Mouse (Mus musculus) forebrain, embryonic 13.5 days (tissue): ENCODE measurements around the gene Vmn1r126. TPM values are rescaled to one million over a fixed set of nuclear protein-coding genes. Genes with fewer than 3 reads are reported as not detected.
"Not testable (repeated sequence)": the region's sequence is repeated elsewhere in the genome, so short reads cannot be mapped to it uniquely, and the experiment has no call there.

Source experiments
- ATAC-seq: fragments of 200-750 bp; cut with Nextera tagmentation; 2 replicates; pipeline ENCODE4 v1.8.0; 2017
- H3K27ac ChIP-seq: fragments of 300-500 bp; sonication (generic); 2 replicates; pipeline ENCODE4 v1.5.1; 2015; ENCODE audit warnings: inconsistent platforms, mild to moderate bottlenecking, moderate library complexity
- H3K27me3 ChIP-seq: fragments of 300-500 bp; sonication (generic); 2 replicates; pipeline ENCODE4 v1.6.1; 2015; ENCODE audit warnings: mild to moderate bottlenecking, inconsistent platforms
- H3K36me3 ChIP-seq: fragments of 300-500 bp; sonication (generic); 2 replicates; pipeline ENCODE4 v1.6.1; 2015; ENCODE audit warnings: mild to moderate bottlenecking, inconsistent platforms; ENCODE audit not compliant: poor library complexity, severe bottlenecking
- H3K4me1 ChIP-seq: fragments of 300-500 bp; sonication (generic); 2 replicates; pipeline ENCODE4 v1.6.1; 2015; ENCODE audit warnings: inconsistent platforms
- H3K4me2 ChIP-seq: fragments of 300-500 bp; sonication (generic); 2 replicates; pipeline ENCODE4 v1.6.1; 2015; ENCODE audit warnings: inconsistent platforms, mild to moderate bottlenecking, moderate library complexity
- H3K4me3 ChIP-seq: fragments of 300-500 bp; sonication (generic); 2 replicates; pipeline ENCODE4 v1.5.1; 2015; ENCODE audit warnings: mild to moderate bottlenecking, inconsistent platforms
- H3K9ac ChIP-seq: fragments of 300-500 bp; sonication (generic); 2 replicates; pipeline ENCODE4 v1.6.1; 2015; ENCODE audit warnings: mild to moderate bottlenecking, inconsistent platforms
- H3K9me3 ChIP-seq: fragments of 300-500 bp; sonication (generic); replicated peaks from 2 replicates; pipeline ENCODE4 v1.6.1; 2016; ENCODE audit warnings: inconsistent platforms
- WGBS: fragments of 180-500 bp; shearing (Covaris S2); methylation state at CpG from one replicate; pipeline ENCODE4 v1.1.7; 2015; 5-methylcytosine and 5-hydroxymethylcytosine counted together
- polyA plus RNA-seq: library from polyadenylated mRNA; unstranded; fragments of >200 nt; fragmentation: Nextera tagmentation; extraction: Ambion mirVana; gene quantifications from 2 replicates; pipeline ENCODE4 v1.2.1, GENCODE M21; 2015

Vmn1r126 gene
- not detected in 2 replicates for polyA plus RNA-seq

DNA sequence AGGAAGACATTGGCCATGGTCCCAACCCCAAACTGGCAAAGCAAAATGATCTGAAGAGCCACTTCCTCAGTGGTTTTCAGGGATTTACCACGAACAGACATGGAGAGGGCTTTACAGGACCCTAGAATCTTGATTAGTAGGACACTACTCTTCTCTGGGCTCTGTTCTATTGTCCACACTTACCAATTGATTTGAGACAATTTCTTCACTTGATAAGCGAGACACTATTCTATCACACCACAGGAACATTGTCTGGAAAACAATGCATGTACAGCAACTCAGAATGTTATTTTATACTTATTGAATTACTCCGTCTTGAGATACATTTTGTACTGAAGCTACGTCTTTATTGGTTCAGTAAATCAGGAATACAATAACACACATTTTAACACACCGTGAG is at the start of gene Vmn1r126:
Vmn1r126 (minus strand) TSS at position 101 of the 400 bp plus-strand sequence.
- ATAC-seq, H3K9me3 ChIP-seq, H3K36me3 ChIP-seq, H3K27ac ChIP-seq, H3K9ac ChIP-seq, H3K4me2 ChIP-seq, H3K4me1 ChIP-seq, H3K4me3 ChIP-seq, H3K27me3 ChIP-seq: not testable (repeated sequence)
- WGBS: no CpG with 5 or more reads among the region's 5 CpGs

DNA sequence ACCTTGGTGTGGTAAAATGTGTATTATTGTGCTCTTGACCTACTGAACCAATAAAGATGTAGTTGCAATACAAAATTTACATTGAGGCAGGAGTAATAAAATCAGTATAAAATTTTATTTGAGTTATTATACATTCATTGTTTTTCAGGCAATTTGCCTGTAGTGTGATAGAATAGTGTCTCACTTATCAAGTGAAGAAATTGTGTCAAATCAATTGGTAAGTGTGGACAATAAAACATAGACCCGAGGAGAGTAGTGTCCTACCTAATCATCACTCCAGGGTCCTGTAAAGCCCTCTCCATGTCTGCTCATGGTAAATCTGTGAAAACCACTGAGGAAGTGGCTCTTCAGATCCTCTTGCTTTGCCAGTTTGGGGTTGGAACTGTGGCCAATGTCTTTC is 47.8 kb upstream of the Vmn1r126 start, which contains the start of gene Vmn1r128:
Vmn1r128 (plus strand) TSS at position 301 of the 400 bp plus-strand sequence.
- not testable (repeated sequence) for H3K36me3 ChIP-seq, ATAC-seq, H3K4me3 ChIP-seq, H3K27ac ChIP-seq, H3K9ac ChIP-seq, H3K9me3 ChIP-seq, H3K27me3 ChIP-seq, H3K4me1 ChIP-seq, H3K4me2 ChIP-seq
- 84% methylated on average over 1 of the region's 1 CpGs for WGBS

DNA sequence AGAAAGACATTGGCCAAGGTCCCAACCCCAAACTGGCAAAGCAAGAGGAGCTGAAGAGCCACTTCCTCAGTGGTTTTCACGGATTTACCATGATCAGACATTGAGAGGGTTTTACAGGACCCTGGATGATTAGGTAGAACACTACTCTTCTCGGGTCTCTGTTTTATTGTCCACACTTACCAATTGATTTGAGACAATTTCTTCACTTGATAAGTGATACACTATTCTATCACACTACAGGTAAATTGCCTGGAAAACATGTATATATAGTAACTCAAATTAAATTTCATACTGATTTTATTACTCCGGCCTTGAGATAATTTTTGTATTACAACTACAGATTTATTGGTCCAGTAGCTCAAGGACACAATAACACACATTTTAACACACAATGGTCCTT is 18.5 kb upstream of the Vmn1r126 start, which contains the start of gene Vmn1r127:
Vmn1r127 (minus strand) TSS at position 101 of the 400 bp plus-strand sequence.
- H3K9me3 ChIP-seq, H3K4me3 ChIP-seq, H3K9ac ChIP-seq, ATAC-seq, H3K4me1 ChIP-seq, H3K36me3 ChIP-seq, H3K4me2 ChIP-seq, H3K27ac ChIP-seq, H3K27me3 ChIP-seq: not testable (repeated sequence)
- no CpG with 5 or more reads among the region's 3 CpGs for WGBS

DNA sequence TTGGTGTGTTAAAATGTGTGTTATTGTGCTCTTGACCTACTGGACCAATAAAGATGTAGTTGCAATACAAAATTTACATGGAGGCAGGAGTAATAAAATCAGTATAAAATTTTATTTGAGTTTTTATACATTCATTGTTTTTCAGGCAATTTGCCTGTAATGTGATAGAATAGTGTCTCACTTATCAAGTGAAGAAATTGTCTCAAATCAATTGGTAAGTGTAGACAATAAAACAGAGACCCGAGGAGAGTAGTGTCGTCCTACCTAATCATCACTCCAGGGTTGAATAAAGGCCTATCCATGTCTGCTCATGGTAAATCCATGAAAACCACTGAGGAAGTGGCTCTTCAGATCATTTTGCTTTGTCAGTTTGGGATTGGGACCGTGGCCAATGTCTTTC is 29.4 kb downstream of the Vmn1r126 start, which contains the start of gene Vmn1r125:
Vmn1r125 (plus strand) TSS at position 301 of the 400 bp plus-strand sequence.
- H3K9ac ChIP-seq, H3K4me3 ChIP-seq, H3K27ac ChIP-seq, H3K9me3 ChIP-seq, H3K27me3 ChIP-seq, H3K4me2 ChIP-seq, H3K36me3 ChIP-seq, ATAC-seq, H3K4me1 ChIP-seq: not testable (repeated sequence)
- WGBS: 66% methylated on average over 3 of the region's 3 CpGs

DNA sequence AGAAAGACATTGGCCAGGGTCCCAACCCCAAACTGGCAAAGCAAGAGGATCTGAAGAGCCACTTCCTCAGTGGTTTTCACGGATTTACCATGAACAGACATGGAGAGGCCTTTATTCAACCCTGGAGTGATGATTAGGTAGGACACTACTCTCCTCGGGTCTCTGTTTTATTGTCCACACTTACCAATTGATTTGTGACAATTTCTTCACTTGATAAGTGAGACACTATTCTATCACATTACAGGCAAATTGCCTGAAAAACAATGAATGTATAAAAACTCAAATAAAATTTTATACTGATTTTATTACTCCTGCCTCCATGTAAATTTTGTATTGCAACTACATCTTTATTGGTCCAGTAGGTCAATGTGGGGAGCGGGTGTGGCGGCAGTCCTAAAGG is 40.8 kb downstream of the Vmn1r126 start, which contains the start of gene Vmn1r124:
Vmn1r124 (minus strand) TSS at position 101 of the 400 bp plus-strand sequence.
- not testable (repeated sequence) for H3K9me3 ChIP-seq, H3K4me2 ChIP-seq, H3K4me3 ChIP-seq, ATAC-seq, H3K9ac ChIP-seq, H3K27ac ChIP-seq, H3K4me1 ChIP-seq, H3K27me3 ChIP-seq, H3K36me3 ChIP-seq
- WGBS: 74% methylated on average over 4 of the region's 4 CpGs

Other genes starting within 250 kb of the Vmn1r126 start
- gene Vmn1r120, start 247.7 kb downstream of the Vmn1r126 start, polyA plus RNA-seq: not detected in 2 replicates
- gene Vmn1r121, start 203.0 kb downstream of the Vmn1r126 start, polyA plus RNA-seq: not detected in 2 replicates
- not detected in 2 replicates for gene Vmn1r122, start 167.3 kb downstream of the Vmn1r126 start, polyA plus RNA-seq
- not detected in 2 replicates for gene Vmn1r123, start 139.3 kb downstream of the Vmn1r126 start, polyA plus RNA-seq
- not detected in 2 replicates for gene Gm5157, start 111.0 kb downstream of the Vmn1r126 start, polyA plus RNA-seq
- gene Vmn1r124, start 40.9 kb downstream of the Vmn1r126 start, polyA plus RNA-seq: not detected in 2 replicates
- gene Vmn1r125, start 29.3 kb downstream of the Vmn1r126 start, polyA plus RNA-seq: not detected in 2 replicates
- not detected in 2 replicates for gene Vmn1r127, start 18.4 kb upstream of the Vmn1r126 start, polyA plus RNA-seq
- not detected in 2 replicates for gene Vmn1r128, start 47.9 kb upstream of the Vmn1r126 start, polyA plus RNA-seq
- gene Vmn1r129, start 59.8 kb upstream of the Vmn1r126 start, polyA plus RNA-seq: not detected in 2 replicates
- gene Gm6882, start 131.3 kb upstream of the Vmn1r126 start, polyA plus RNA-seq: not detected in 2 replicates
- gene Vmn1r130, start 210.3 kb upstream of the Vmn1r126 start, polyA plus RNA-seq: not detected in 2 replicates
- gene Vmn1r131, start 244.6 kb upstream of the Vmn1r126 start, polyA plus RNA-seq: not detected in 2 replicates